Mouse (Mus musculus) ES-Bruce4 (cell line): Measurements from ENCODE around the gene Lpp. TPM values are rescaled to one million over a fixed set of nuclear protein-coding genes. Genes with fewer than 3 reads are reported as not detected.

ENCODE experiments used
- H3K27ac ChIP-seq: 2 replicates; pipeline ENCODE4 v1.5.1; 2012; ENCODE audit warnings: low read length, inconsistent platforms; ENCODE audit not compliant: insufficient read depth
- H3K27me3 ChIP-seq: 2 replicates; pipeline ENCODE4 v1.6.1; 2012; ENCODE audit warnings: mild to moderate bottlenecking, low read length, inconsistent platforms; ENCODE audit not compliant: control insufficient read depth, poor library complexity, insufficient read depth, severe bottlenecking
- H3K36me3 ChIP-seq: 2 replicates; pipeline ENCODE4 v1.6.1; 2012; ENCODE audit warnings: inconsistent platforms, mild to moderate bottlenecking, low read length, moderate library complexity; ENCODE audit not compliant: control insufficient read depth, poor library complexity, insufficient read depth, severe bottlenecking
- H3K4me1 ChIP-seq: one replicate; pipeline ENCODE4 v1.8.1; 2011; ENCODE audit warnings: low read length; ENCODE audit not compliant: control insufficient read depth, insufficient read depth
- H3K4me3 ChIP-seq: 2 replicates; pipeline ENCODE4 v1.5.1; 2011; ENCODE audit warnings: low read depth, mild to moderate bottlenecking, low read length
- H3K9ac ChIP-seq: 2 replicates; pipeline ENCODE4 v1.6.1; 2012; ENCODE audit warnings: low read depth, mild to moderate bottlenecking, inconsistent platforms; ENCODE audit not compliant: poor library complexity, severe bottlenecking
- H3K9me3 ChIP-seq: replicated peaks from 2 replicates; pipeline ENCODE4 v1.6.1; 2012; ENCODE audit warnings: mild to moderate bottlenecking, low read length, inconsistent platforms; ENCODE audit not compliant: control insufficient read depth, poor library complexity, insufficient read depth, severe bottlenecking
- CTCF ChIP-seq: IDR thresholded peaks from one replicate; pipeline ENCODE4 v1.8.1; 2011; ENCODE audit warnings: low read depth, low read length
- EP300 ChIP-seq: IDR thresholded peaks from 2 replicates; pipeline ENCODE4 v1.6.1; 2011; ENCODE audit warnings: low read depth, low read length; ENCODE audit not compliant: insufficient read depth
- POLR2A ChIP-seq: IDR thresholded peaks from one replicate; pipeline ENCODE4 v1.8.1; 2011; ENCODE audit warnings: low read length; ENCODE audit not compliant: insufficient read depth
- polyA plus RNA-seq: library from polyadenylated mRNA; stranded (reverse); fragments of >200 nt; gene quantifications from 2 replicates; pipeline ENCODE4 v1.2.4, GENCODE M21; 2011; ENCODE audit warnings: low read depth; ENCODE audit not compliant: missing spikeins, insufficient read depth, insufficient read length

Gene Lpp
- polyA plus RNA-seq, 1 experiment = 48.5 TPM

DNA sequence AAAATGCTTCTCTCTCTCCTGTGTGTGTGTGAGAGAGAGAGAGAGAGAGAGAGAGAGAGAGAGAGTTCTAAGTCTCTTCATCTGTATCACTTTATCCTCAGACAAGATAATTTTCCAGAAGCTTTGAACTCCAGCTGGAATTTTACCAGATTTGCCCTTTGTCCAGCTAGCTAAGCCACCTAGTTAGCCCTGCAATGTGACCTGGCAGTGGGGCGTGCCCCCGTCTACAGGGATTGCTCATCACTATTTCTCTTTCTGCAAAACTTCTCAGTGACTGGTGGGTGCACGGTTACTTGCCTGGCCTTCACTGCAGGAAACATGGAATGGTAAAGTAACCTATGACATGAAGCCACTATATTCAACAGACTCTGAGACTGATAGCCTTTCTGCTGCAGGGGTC is 174.8 kb downstream of the Lpp start:
- Histone ChIP-seq H3K9me3 (no peaks in the 10 kb centered on the region), H3K27ac (no peak overlapping the region), H3K9ac (no peak overlapping the region), H3K4me1 (peaks cover 2% of the 10 kb centered on the region), H3K36me3 (no peaks in the 10 kb centered on the region), H3K4me3 (no peak overlapping the region), H3K27me3 (no peaks in the 10 kb centered on the region)
- no peak for TF ChIP-seq EP300
- no peak for TF ChIP-seq CTCF
- TF ChIP-seq POLR2A = no peak

DNA sequence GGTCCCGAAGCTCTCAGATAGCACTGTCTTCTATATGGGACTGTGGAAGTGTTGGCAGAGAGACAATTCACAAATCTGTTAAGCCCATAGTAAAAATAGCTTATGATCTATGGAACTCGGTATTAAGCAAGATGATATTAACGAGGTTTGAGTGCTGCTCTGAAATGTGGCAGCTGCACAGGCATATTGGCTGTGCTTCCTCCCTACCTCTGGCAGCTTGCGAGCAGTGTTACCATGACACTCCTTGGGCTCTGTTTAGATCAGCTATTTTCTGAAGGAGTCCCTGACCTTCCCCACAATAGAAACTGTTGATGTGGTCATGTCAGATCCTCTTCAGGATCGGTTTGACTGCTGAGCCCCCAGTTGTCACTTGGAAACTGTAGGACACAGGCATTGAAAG is 176.4 kb downstream of the Lpp start:
- TF ChIP-seq POLR2A = no peak
- TF ChIP-seq CTCF = no peak
- TF ChIP-seq EP300 = no peak
- no peaks in the 10 kb centered on the region for H3K36me3 ChIP-seq
- no peak overlapping the region for H3K27ac ChIP-seq

DNA sequence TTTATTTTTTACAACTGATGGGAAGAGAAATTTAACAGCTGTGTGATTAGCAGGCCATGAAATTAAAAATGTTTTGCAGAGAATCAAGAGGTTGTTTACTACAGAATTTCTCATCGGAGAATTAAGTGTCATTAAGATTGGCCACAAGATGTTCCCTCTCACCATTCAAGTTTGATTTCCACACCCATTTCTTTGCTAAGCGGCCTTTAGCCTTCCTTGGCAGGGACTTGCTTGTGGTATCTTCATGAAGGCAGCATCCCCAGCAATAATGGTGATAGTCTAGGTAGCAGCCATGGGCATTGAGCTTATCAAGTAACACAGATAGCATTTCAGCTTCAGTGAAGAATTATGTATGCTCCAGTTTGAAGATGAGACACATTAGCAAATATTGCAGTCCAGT is 183.7 kb downstream of the Lpp start:
- no peaks in the 10 kb centered on the region for H3K9me3 ChIP-seq
- H3K9ac ChIP-seq = no peak overlapping the region
- H3K36me3 ChIP-seq = no peaks in the 10 kb centered on the region; the same call in 1 of the 2 replicates
- H3K4me3 ChIP-seq = no peak overlapping the region
- H3K4me1 ChIP-seq = no peaks in the 10 kb centered on the region
- TF ChIP-seq EP300 (no peak), POLR2A (no peak), CTCF (no peak)
- H3K27me3 ChIP-seq = no peaks in the 10 kb centered on the region
- no peak overlapping the region for H3K27ac ChIP-seq

More for the DNA sequence above, 176.4 kb downstream of the Lpp start:
- Histone ChIP-seq H3K27me3 (no peaks in the 10 kb centered on the region), H3K4me3 (no peak overlapping the region), H3K4me1 (peaks cover 2% of the 10 kb centered on the region), H3K9ac (no peak overlapping the region), H3K9me3 (no peaks in the 10 kb centered on the region)

DNA sequence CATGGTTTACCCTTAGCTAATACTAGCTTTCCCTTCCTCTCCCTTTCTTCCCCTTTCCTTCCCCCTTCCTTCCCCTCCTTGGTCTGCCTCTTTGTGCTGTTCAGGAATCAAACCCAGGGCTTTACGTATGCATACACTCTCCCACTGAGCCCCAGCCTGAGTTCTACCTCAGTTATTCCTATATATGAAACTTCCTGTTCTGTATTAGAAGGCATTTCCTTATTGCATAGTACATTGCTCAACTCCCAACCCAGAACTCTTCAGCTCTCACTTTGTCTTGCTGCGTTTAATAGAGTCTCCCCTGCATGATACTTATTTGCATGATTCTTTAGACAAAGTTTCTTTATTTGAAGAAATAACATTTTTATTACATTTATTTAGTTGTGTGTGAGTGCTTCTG is 184.5 kb downstream of the Lpp start:
- Histone ChIP-seq H3K27me3 (no peaks in the 10 kb centered on the region), H3K27ac (no peak overlapping the region), H3K9me3 (no peaks in the 10 kb centered on the region), H3K36me3 (no peaks in the 10 kb centered on the region; the same call in 1 of the 2 replicates), H3K9ac (no peak overlapping the region), H3K4me1 (no peaks in the 10 kb centered on the region), H3K4me3 (no peak overlapping the region)
- TF ChIP-seq EP300 = no peak
- TF ChIP-seq POLR2A = no peak

DNA sequence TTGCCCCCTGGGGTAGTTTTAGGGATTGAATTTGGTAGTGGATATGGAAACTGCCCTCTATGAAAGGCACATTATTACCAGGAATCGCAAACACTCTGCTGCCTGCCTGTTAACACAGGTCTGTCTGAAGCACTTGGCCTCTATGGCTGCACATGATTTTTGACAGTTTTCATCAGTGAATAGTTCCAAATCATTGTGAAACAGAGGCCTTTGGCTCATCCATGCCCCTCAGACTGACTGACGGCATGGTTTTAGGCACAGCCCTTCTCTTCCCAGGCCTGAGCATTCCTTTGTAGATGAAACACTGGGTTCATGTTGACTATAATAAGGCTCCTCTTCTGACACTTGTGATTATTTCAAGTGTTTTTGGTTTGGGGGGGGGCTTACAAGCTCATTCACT is 189.5 kb downstream of the Lpp start:
- Histone ChIP-seq H3K36me3 (no peaks in the 10 kb centered on the region), H3K9me3 (no peaks in the 10 kb centered on the region), H3K27me3 (no peaks in the 10 kb centered on the region), H3K9ac (no peak overlapping the region), H3K27ac (no peak overlapping the region), H3K4me1 (no peaks in the 10 kb centered on the region), H3K4me3 (no peak overlapping the region)
- TF ChIP-seq CTCF = no peak
- TF ChIP-seq POLR2A = no peak
- no peak for TF ChIP-seq EP300

DNA sequence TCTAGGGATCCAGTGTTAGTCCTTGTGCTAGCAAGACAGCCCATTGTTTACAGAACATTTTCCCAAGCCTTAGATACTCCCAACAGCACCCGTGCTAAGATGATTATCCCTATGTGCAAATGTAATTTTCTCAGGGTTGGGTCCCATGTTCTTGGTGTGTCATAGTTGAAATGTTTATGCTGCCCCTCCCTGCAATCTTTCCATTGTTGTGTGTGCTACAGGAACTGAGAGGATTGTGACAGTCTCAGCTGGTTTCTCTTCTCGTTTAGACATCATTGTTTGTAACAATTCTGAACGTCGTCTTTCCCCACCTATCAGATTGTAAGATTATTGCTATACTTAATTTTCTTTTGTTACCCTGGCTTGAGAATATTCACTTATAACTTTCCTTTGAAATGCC is 200.2 kb downstream of the Lpp start:
- Histone ChIP-seq H3K27ac (no peak overlapping the region), H3K4me3 (no peak overlapping the region), H3K9ac (no peak overlapping the region), H3K4me1 (no peaks in the 10 kb centered on the region), H3K9me3 (no peaks in the 10 kb centered on the region), H3K36me3 (no peaks in the 10 kb centered on the region), H3K27me3 (no peaks in the 10 kb centered on the region)
- TF ChIP-seq POLR2A (no peak), CTCF (no peak), EP300 (no peak)
